Mouse (Mus musculus): ENCODE results near the gene Padi3. TPM values are rescaled to one million over a fixed set of nuclear protein-coding genes. Genes with fewer than 3 reads are reported as not detected.

Padi3 gene
- polyA plus RNA-seq, 1 experiment from 2014 or later: 0.08 TPM

DNA sequence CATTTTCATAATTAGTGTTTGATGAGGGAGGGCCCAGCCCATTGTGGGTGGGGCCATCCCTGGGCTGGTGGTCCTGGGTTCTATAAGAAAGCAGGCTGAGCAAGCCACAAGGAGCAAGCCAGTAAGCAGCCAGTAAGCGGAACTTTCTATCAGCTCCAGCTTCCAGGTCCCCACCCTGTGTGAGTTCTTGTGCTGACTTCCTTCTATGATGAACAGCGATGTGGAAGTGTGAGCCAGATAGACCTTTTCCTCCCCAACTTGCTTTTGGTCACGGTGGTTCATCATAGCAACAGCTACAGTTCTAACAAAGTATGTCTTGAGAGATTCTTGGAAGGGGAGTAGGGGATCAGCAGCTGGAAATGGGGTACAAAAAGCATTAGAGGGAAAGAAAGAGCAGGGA is 44.5 kb downstream of the Padi3 start:
- H3K9me3 ChIP-seq (ENCODE audit: control insufficient read depth, low read length): no peaks in the 10 kb centered on the region
- WGBS: 81% methylated on average over 3 of the region's 3 CpGs
- no peak overlapping the region for H3K4me2 ChIP-seq (replicated peaks; ENCODE audit: low read depth, low read length)
- no peak for ATAC-seq (ENCODE audit: low FRiP score, low TSS enrichment)
- H3K4me1 ChIP-seq (ENCODE audit: control insufficient read depth, insufficient read depth, low read length): no peaks in the 10 kb centered on the region; the same call in 1 of the 2 replicates
- H3K27ac ChIP-seq (ENCODE audit: low read depth, low read length): no peak overlapping the region
- no peak overlapping the region for H3K9ac ChIP-seq (ENCODE audit: low read depth, low read length)
- H3K4me3 ChIP-seq (ENCODE audit: low read length): no peak overlapping the region
- H3K27me3 ChIP-seq (ENCODE audit: control insufficient read depth, insufficient read depth, low read length): 0 out of 2 replicates have a peak, but pooled peaks cover 3% of the 10 kb centered on the region
- no peaks in the 10 kb centered on the region for H3K36me3 ChIP-seq (ENCODE audit: control insufficient read depth, insufficient read depth, low read length)

DNA sequence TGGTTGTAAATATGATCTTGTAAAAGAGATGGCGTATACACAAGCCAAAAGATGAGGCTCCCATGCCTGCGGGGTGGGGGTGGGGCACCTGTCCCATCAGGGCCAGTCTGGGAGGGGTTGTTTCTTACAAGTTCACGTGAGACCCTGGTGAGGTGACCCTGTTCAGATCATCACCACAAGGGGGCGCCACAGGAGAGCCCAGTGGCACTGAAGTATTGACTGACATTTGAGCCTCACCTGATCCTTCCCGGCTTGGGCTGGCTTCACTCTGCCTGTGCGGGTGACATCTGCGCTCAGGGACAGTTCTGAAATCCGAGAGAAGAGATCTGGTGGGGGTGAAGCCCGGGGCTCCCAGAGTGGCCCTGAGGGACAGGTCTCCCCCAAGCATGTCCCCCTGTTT is 47.3 kb downstream of the Padi3 start:
- Histone ChIP-seq H3K9me3 (ENCODE audit: control insufficient read depth, low read length) (no peaks in the 10 kb centered on the region), H3K27me3 (ENCODE audit: control insufficient read depth, insufficient read depth, low read length) (0 out of 2 replicates have a peak, but pooled peaks cover 3% of the 10 kb centered on the region), H3K4me1 (ENCODE audit: control insufficient read depth, insufficient read depth, low read length) (0 out of 2 replicates have a peak, but pooled peaks cover 3% of the 10 kb centered on the region), H3K4me2 (replicated peaks; ENCODE audit: low read depth, low read length) (no peak overlapping the region), H3K36me3 (ENCODE audit: control insufficient read depth, insufficient read depth, low read length) (no peaks in the 10 kb centered on the region), H3K27ac (ENCODE audit: low read depth, low read length) (no peak overlapping the region), H3K4me3 (ENCODE audit: low read length) (no peak overlapping the region), H3K9ac (ENCODE audit: low read depth, low read length) (no peak overlapping the region)
- peak; percentile 48; the same call in 1 of the 2 replicates for ATAC-seq (ENCODE audit: low FRiP score, low TSS enrichment)
- WGBS: 16% methylated on average over 9 of the region's 9 CpGs

DNA sequence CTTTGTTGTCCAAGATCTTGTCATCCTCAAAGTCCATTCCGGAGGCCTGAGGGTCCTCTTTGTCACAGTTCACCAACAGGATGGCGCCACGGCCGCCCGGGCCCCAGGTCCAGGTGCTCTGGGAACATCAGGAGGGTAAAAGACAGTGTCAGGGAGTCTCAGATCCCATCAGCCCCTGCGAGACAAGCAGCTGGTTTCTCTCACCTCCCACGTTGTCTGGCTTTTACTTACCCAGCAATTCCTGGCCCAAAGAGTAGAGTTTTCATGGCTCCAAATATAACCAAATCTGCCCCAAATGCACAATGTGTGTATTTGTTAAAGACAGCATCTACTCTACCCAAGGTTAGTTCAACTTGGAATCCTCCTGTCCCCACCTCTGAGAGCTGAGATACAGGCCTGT is 48.8 kb downstream of the Padi3 start:
- H3K9me3 ChIP-seq (ENCODE audit: control insufficient read depth, low read length): no peaks in the 10 kb centered on the region
- no peaks in the 10 kb centered on the region for H3K27me3 ChIP-seq (ENCODE audit: control insufficient read depth, insufficient read depth, low read length)
- WGBS: 73% methylated on average over 7 of the region's 7 CpGs
- no peak overlapping the region for H3K9ac ChIP-seq (ENCODE audit: low read depth, low read length)
- no peak overlapping the region for H3K4me3 ChIP-seq (ENCODE audit: low read length)
- H3K4me2 ChIP-seq (replicated peaks; ENCODE audit: low read depth, low read length): no peak overlapping the region
- H3K4me1 ChIP-seq (ENCODE audit: control insufficient read depth, insufficient read depth, low read length): 0 out of 2 replicates have a peak, but pooled peaks cover 3% of the 10 kb centered on the region
- ATAC-seq (ENCODE audit: low FRiP score, low TSS enrichment): no peak
- H3K36me3 ChIP-seq (ENCODE audit: control insufficient read depth, insufficient read depth, low read length): no peaks in the 10 kb centered on the region
- H3K27ac ChIP-seq (ENCODE audit: low read depth, low read length): no peak overlapping the region

DNA sequence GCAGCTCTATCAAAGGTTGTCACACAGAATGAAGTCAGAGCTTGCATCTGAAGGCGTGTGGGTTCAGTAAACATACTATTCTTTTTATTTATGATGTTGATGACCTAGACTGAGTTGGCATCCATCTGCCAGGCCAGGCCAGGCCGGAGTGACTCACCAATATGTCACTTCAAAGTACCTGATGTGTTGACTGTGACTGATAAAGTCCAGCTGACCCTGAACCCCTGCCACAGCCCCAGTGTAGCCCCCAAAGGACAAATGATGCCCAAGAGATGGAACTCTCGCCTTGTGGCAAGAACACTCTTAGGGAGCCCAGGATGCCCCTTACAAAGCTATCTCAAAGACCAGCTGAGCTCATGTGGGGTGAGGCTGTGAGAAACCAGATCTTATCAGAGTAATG is 54.6 kb downstream of the Padi3 start:
- H3K27ac ChIP-seq (ENCODE audit: low read depth, low read length): no peak overlapping the region
- H3K36me3 ChIP-seq (ENCODE audit: control insufficient read depth, insufficient read depth, low read length): no peaks in the 10 kb centered on the region
- H3K27me3 ChIP-seq (ENCODE audit: control insufficient read depth, insufficient read depth, low read length): no peaks in the 10 kb centered on the region
- H3K4me1 ChIP-seq (ENCODE audit: control insufficient read depth, insufficient read depth, low read length): 0 out of 2 replicates have a peak, but pooled peaks cover 3% of the 10 kb centered on the region
- no peak overlapping the region for H3K9ac ChIP-seq (ENCODE audit: low read depth, low read length)
- no peak overlapping the region for H3K4me3 ChIP-seq (ENCODE audit: low read length)
- ATAC-seq (ENCODE audit: low FRiP score, low TSS enrichment): no peak
- 85% methylated on average over 3 of the region's 3 CpGs for WGBS
- no peak overlapping the region for H3K4me2 ChIP-seq (replicated peaks; ENCODE audit: low read depth, low read length)
- H3K9me3 ChIP-seq (ENCODE audit: control insufficient read depth, low read length): no peaks in the 10 kb centered on the region

DNA sequence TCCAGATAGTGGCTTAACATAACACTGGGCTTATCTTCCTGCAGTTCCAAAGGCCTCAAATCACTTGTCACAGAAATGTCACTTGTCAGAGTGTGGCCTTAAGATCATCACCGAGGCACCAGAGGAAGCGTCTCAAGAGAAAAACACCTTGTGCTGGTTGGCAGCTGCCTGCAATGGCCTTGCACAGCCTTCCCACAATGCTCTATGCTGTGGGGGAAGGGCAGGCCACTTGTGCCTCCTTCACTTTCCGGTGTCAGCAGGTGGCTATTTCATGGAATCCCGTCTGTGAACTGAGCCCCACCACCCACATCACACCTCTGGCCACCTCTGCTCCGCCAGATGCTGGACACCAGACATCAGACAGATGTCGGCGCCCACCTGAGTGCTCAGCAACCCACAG is 57.1 kb downstream of the Padi3 start:
- H3K27me3 ChIP-seq (ENCODE audit: control insufficient read depth, insufficient read depth, low read length): no peaks in the 10 kb centered on the region
- no peak overlapping the region for H3K4me3 ChIP-seq (ENCODE audit: low read length)
- H3K4me2 ChIP-seq (replicated peaks; ENCODE audit: low read depth, low read length): no peak overlapping the region
- H3K9ac ChIP-seq (ENCODE audit: low read depth, low read length): no peak overlapping the region
- no peaks in the 10 kb centered on the region for H3K36me3 ChIP-seq (ENCODE audit: control insufficient read depth, insufficient read depth, low read length)
- no peak overlapping the region for H3K27ac ChIP-seq (ENCODE audit: low read depth, low read length)
- H3K4me1 ChIP-seq (ENCODE audit: control insufficient read depth, insufficient read depth, low read length): no peaks in the 10 kb centered on the region
- ATAC-seq (ENCODE audit: low FRiP score, low TSS enrichment): no peak
- WGBS: 57% methylated on average over 7 of the region's 7 CpGs
- no peaks in the 10 kb centered on the region for H3K9me3 ChIP-seq (ENCODE audit: control insufficient read depth, low read length)

DNA sequence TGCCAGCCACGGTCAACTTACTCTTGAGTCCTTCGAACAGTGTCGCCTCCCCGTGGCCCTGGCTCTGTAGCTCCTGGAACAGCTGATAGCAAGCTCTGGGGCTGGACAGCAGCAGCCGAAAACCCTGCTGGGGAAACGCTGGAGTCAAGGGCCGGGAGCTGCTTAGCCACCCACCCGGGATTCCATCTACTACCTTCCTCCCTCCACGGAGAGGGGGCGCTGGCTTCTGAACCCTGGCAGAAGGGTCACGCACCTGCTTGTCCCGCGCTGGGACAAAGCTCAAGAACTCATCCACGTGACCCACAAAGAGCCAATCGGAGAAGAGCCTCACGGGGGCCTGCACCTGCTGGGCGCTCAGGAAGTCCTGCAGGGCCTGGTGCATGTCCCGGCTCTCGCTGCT is 60.1 kb downstream of the Padi3 start:
- peak; percentile 56; the same call in 1 of the 2 replicates for ATAC-seq (ENCODE audit: low FRiP score, low TSS enrichment)
- peak overlapping the region; percentile 17 for H3K4me2 ChIP-seq (replicated peaks; ENCODE audit: low read depth, low read length)
- H3K9ac ChIP-seq (ENCODE audit: low read depth, low read length): no peak overlapping the region
- H3K27me3 ChIP-seq (ENCODE audit: control insufficient read depth, insufficient read depth, low read length): no peaks in the 10 kb centered on the region
- H3K36me3 ChIP-seq (ENCODE audit: control insufficient read depth, insufficient read depth, low read length): no peaks in the 10 kb centered on the region
- H3K4me1 ChIP-seq (ENCODE audit: control insufficient read depth, insufficient read depth, low read length): peaks cover 4% of the 10 kb centered on the region; the same call in 1 of the 2 replicates
- 0 out of 2 replicates have a peak overlapping the region, but pooled peaks have one; percentile 3 for H3K4me3 ChIP-seq (ENCODE audit: low read length)
- H3K27ac ChIP-seq (ENCODE audit: low read depth, low read length): no peak overlapping the region
- 8% methylated on average over 19 of the region's 19 CpGs for WGBS
- no peaks in the 10 kb centered on the region for H3K9me3 ChIP-seq (ENCODE audit: control insufficient read depth, low read length)

DNA sequence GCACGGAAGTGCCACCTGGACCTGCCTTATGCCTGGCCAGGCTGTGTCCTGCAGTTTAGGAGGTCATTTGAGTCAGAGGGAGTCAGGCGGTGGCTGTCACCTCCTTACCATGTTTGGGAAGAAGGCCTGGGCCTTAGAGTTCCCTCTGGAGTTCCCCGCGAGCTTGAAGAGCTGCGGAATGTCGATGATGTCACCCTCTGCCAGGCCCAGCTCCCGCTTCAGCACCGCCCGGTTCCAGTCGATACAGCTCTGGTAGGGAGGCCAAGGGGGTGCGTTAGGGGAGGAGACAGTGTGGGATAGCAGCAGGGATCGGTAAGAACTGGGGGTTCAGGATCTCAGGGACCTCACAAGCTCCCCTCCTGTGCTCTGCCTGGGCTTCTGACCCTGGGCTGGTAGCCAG is 62.5 kb downstream of the Padi3 start:
- WGBS: 22% methylated on average over 12 of the region's 12 CpGs
- H3K36me3 ChIP-seq (ENCODE audit: control insufficient read depth, insufficient read depth, low read length): no peaks in the 10 kb centered on the region
- ATAC-seq (ENCODE audit: low FRiP score, low TSS enrichment): no peak
- peaks cover 4% of the 10 kb centered on the region; the same call in 1 of the 2 replicates for H3K4me1 ChIP-seq (ENCODE audit: control insufficient read depth, insufficient read depth, low read length)
- no peak overlapping the region for H3K9ac ChIP-seq (ENCODE audit: low read depth, low read length)
- H3K4me2 ChIP-seq (replicated peaks; ENCODE audit: low read depth, low read length): no peak overlapping the region
- H3K9me3 ChIP-seq (ENCODE audit: control insufficient read depth, low read length): no peaks in the 10 kb centered on the region
- H3K27ac ChIP-seq (ENCODE audit: low read depth, low read length): no peak overlapping the region
- no peaks in the 10 kb centered on the region for H3K27me3 ChIP-seq (ENCODE audit: control insufficient read depth, insufficient read depth, low read length)
- no peak overlapping the region for H3K4me3 ChIP-seq (ENCODE audit: low read length)

DNA sequence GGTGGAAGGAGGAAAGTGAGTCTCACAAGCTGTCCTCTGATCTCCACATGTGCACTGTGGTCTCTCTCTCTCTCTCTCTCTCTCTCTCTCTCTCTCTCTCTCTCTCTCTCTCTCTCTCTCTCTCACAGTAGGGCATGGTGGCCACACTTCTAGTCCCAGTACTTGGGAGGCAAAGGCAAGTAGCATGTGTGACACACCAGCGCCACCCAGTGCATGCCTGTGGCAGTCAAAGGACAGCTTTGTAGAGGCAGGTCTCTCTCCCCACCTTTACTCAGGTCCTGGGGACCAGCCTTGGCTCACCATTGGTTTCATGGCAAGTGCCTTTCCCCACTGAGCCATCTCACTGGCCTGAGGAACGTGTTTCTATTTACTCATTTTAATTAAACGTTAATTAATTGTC is 65.8 kb downstream of the Padi3 start:
- Histone ChIP-seq H3K4me1 (ENCODE audit: control insufficient read depth, insufficient read depth, low read length) (peaks cover 4% of the 10 kb centered on the region; the same call in 1 of the 2 replicates), H3K9ac (ENCODE audit: low read depth, low read length) (no peak overlapping the region), H3K36me3 (ENCODE audit: control insufficient read depth, insufficient read depth, low read length) (no peaks in the 10 kb centered on the region), H3K4me2 (replicated peaks; ENCODE audit: low read depth, low read length) (no peak overlapping the region), H3K27ac (ENCODE audit: low read depth, low read length) (no peak overlapping the region), H3K4me3 (ENCODE audit: low read length) (no peak overlapping the region), H3K9me3 (ENCODE audit: control insufficient read depth, low read length) (no peaks in the 10 kb centered on the region), H3K27me3 (ENCODE audit: control insufficient read depth, insufficient read depth, low read length) (no peaks in the 10 kb centered on the region)
- no peak for ATAC-seq (ENCODE audit: low FRiP score, low TSS enrichment)
- WGBS: 16% methylated on average over 3 of the region's 3 CpGs

DNA sequence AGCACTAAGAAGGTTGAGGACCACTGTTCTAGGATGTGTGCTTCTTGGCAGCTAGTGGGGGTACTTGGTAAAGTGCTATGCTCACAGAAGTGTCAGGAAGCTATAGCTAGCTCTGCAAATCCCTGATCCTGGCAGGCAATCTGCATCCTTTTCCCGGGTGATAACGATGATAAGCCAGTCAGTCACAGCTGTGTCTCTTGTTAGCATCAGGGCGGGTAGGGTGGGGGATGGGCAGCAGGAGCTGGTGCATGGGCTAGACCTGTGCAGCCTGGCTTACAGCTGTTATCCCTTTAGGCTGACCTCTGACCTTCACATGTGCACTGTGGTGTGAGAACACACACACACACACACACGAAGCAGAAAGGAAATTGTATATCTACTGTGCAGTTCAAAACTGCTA is 67.4 kb downstream of the Padi3 start:
- WGBS: 48% methylated on average over 4 of the region's 4 CpGs
- Histone ChIP-seq H3K36me3 (ENCODE audit: control insufficient read depth, insufficient read depth, low read length) (no peaks in the 10 kb centered on the region), H3K4me3 (ENCODE audit: low read length) (no peak overlapping the region), H3K9me3 (ENCODE audit: control insufficient read depth, low read length) (no peaks in the 10 kb centered on the region), H3K9ac (ENCODE audit: low read depth, low read length) (no peak overlapping the region), H3K4me1 (ENCODE audit: control insufficient read depth, insufficient read depth, low read length) (peaks cover 4% of the 10 kb centered on the region; the same call in 1 of the 2 replicates), H3K27ac (ENCODE audit: low read depth, low read length) (no peak overlapping the region), H3K4me2 (replicated peaks; ENCODE audit: low read depth, low read length) (no peak overlapping the region), H3K27me3 (ENCODE audit: control insufficient read depth, insufficient read depth, low read length) (no peaks in the 10 kb centered on the region)
- ATAC-seq (ENCODE audit: low FRiP score, low TSS enrichment): no peak

Measured in kidney, embryonic 14.5 days (tissue).